Mouse (Mus musculus): ENCODE data around the gene Nrtn. TPM values are rescaled to one million over a fixed set of nuclear protein-coding genes. Genes with fewer than 3 reads are reported as not detected.

The Nrtn gene
- polyA plus RNA-seq, 1 experiment from 2014 or later = 7.0 TPM

- ATAC-seq = peak; percentile 80
- Histone ChIP-seq H3K9me3 (ENCODE audit: control insufficient read depth, low read length) (no peaks in the 10 kb centered on the region), H3K4me2 (ENCODE audit: low read depth, low read length) (peak within 1 kb of the TSS; percentile 71), H3K36me3 (ENCODE audit: control insufficient read depth, insufficient read depth, low read length) (peaks cover 22% of the 10 kb centered on the region), H3K4me1 (ENCODE audit: control insufficient read depth, insufficient read depth, low read length) (peaks cover 24% of the 10 kb centered on the region), H3K27me3 (replicated peaks; ENCODE audit: control insufficient read depth, insufficient read depth, low read length) (no peaks in the 10 kb centered on the region), H3K4me3 (ENCODE audit: low read length) (peak within 1 kb of the TSS; percentile 83), H3K27ac (ENCODE audit: low read length) (peak within 1 kb of the TSS; percentile 96), H3K9ac (ENCODE audit: low read depth, low read length) (peak within 1 kb of the TSS; percentile 91)
- under 1% methylated on average over 58 of the region's 58 CpGs for WGBS
Observed at GRCm38 (mm10) chr17:56764474-56765354, 7.4 kb upstream of the Nrtn start, which contains the start of gene Dus3l. Gene Dus3l, plus strand, starts transcription at chr17:56764757.

- no peak for ATAC-seq
- Histone ChIP-seq H3K4me1 (ENCODE audit: control insufficient read depth, insufficient read depth, low read length) (peaks cover 24% of the 10 kb centered on the region), H3K9ac (ENCODE audit: low read depth, low read length) (peak overlapping the region; percentile 91; the same call in 1 of the 2 replicates), H3K9me3 (ENCODE audit: control insufficient read depth, low read length) (no peaks in the 10 kb centered on the region), H3K36me3 (ENCODE audit: control insufficient read depth, insufficient read depth, low read length) (peaks cover 18% of the 10 kb centered on the region), H3K4me3 (ENCODE audit: low read length) (peak overlapping the region; percentile 83), H3K27ac (ENCODE audit: low read length) (peak overlapping the region; percentile 96), H3K27me3 (replicated peaks; ENCODE audit: control insufficient read depth, insufficient read depth, low read length) (no peaks in the 10 kb centered on the region), H3K4me2 (ENCODE audit: low read depth, low read length) (peak overlapping the region; percentile 71)
- WGBS = 69% methylated on average over 8 of the region's 8 CpGs
Observed at GRCm38 (mm10) chr17:56763741-56764250, 6.5 kb upstream of the Nrtn start.

- Histone ChIP-seq H3K27me3 (replicated peaks; ENCODE audit: control insufficient read depth, insufficient read depth, low read length) (no peaks in the 10 kb centered on the region), H3K4me3 (ENCODE audit: low read length) (no peak overlapping the region), H3K9me3 (ENCODE audit: control insufficient read depth, low read length) (no peaks in the 10 kb centered on the region), H3K9ac (ENCODE audit: low read depth, low read length) (peak overlapping the region; percentile 79; the same call in 1 of the 2 replicates), H3K36me3 (ENCODE audit: control insufficient read depth, insufficient read depth, low read length) (peaks cover 14% of the 10 kb centered on the region), H3K4me2 (ENCODE audit: low read depth, low read length) (peak overlapping the region; percentile 79), H3K4me1 (ENCODE audit: control insufficient read depth, insufficient read depth, low read length) (peaks cover 25% of the 10 kb centered on the region), H3K27ac (ENCODE audit: low read length) (peak overlapping the region; percentile 78)
- 41% methylated on average over 27 of the region's 27 CpGs for WGBS
- ATAC-seq = no peak
Observed at GRCm38 (mm10) chr17:56762769-56763731, 5.7 kb upstream of the Nrtn start.

GRCm38 (mm10) chr17:56761991-56762410, 4.7 kb upstream of the Nrtn start:
- peak overlapping the region; percentile 62 for H3K4me3 ChIP-seq (ENCODE audit: low read length)
- H3K4me1 ChIP-seq (ENCODE audit: control insufficient read depth, insufficient read depth, low read length) = peaks cover 33% of the 10 kb centered on the region
- H3K4me2 ChIP-seq (ENCODE audit: low read depth, low read length) = peak overlapping the region; percentile 79
- H3K36me3 ChIP-seq (ENCODE audit: control insufficient read depth, insufficient read depth, low read length) = peaks cover 7% of the 10 kb centered on the region; the same call in 1 of the 2 replicates
- no peaks in the 10 kb centered on the region for H3K27me3 ChIP-seq (replicated peaks; ENCODE audit: control insufficient read depth, insufficient read depth, low read length)
- peak; percentile 42 for ATAC-seq
- H3K27ac ChIP-seq (ENCODE audit: low read length) = peak overlapping the region; percentile 78
- no peaks in the 10 kb centered on the region for H3K9me3 ChIP-seq (ENCODE audit: control insufficient read depth, low read length)
- H3K9ac ChIP-seq (ENCODE audit: low read depth, low read length) = peak overlapping the region; percentile 79
- under 1% methylated on average over 28 of the region's 28 CpGs for WGBS

GRCm38 (mm10) chr17:56761077-56761476, 3.7 kb upstream of the Nrtn start:
- no peaks in the 10 kb centered on the region; the same call in 1 of the 2 replicates for H3K27me3 ChIP-seq (replicated peaks; ENCODE audit: control insufficient read depth, insufficient read depth, low read length)
- H3K36me3 ChIP-seq (ENCODE audit: control insufficient read depth, insufficient read depth, low read length) = no peaks in the 10 kb centered on the region
- no peak overlapping the region for H3K4me3 ChIP-seq (ENCODE audit: low read length)
- no peak overlapping the region for H3K9ac ChIP-seq (ENCODE audit: low read depth, low read length)
- 75% methylated on average over 3 of the region's 3 CpGs for WGBS
- peaks cover 37% of the 10 kb centered on the region for H3K4me1 ChIP-seq (ENCODE audit: control insufficient read depth, insufficient read depth, low read length)
- H3K27ac ChIP-seq (ENCODE audit: low read length) = no peak overlapping the region
- H3K4me2 ChIP-seq (ENCODE audit: low read depth, low read length) = no peak overlapping the region
- no peak for ATAC-seq
- no peaks in the 10 kb centered on the region for H3K9me3 ChIP-seq (ENCODE audit: control insufficient read depth, low read length)

GRCm38 (mm10) chr17:56759261-56759660, 1.9 kb upstream of the Nrtn start:
- Histone ChIP-seq H3K4me3 (ENCODE audit: low read length) (no peak overlapping the region), H3K27ac (ENCODE audit: low read length) (no peak overlapping the region), H3K9ac (ENCODE audit: low read depth, low read length) (no peak overlapping the region), H3K27me3 (replicated peaks; ENCODE audit: control insufficient read depth, insufficient read depth, low read length) (peaks cover 11% of the 10 kb centered on the region), H3K4me1 (ENCODE audit: control insufficient read depth, insufficient read depth, low read length) (peaks cover 43% of the 10 kb centered on the region), H3K4me2 (ENCODE audit: low read depth, low read length) (no peak overlapping the region), H3K36me3 (ENCODE audit: control insufficient read depth, insufficient read depth, low read length) (no peaks in the 10 kb centered on the region), H3K9me3 (ENCODE audit: control insufficient read depth, low read length) (no peaks in the 10 kb centered on the region)
- 55% methylated on average over 7 of the region's 7 CpGs for WGBS
- ATAC-seq = no peak

GRCm38 (mm10) chr17:56758132-56758531, 802 bp upstream of the Nrtn start:
- no peak overlapping the region for H3K27ac ChIP-seq (ENCODE audit: low read length)
- peaks cover 48% of the 10 kb centered on the region for H3K4me1 ChIP-seq (ENCODE audit: control insufficient read depth, insufficient read depth, low read length)
- ATAC-seq = no peak
- H3K36me3 ChIP-seq (ENCODE audit: control insufficient read depth, insufficient read depth, low read length) = no peaks in the 10 kb centered on the region
- peak overlapping the region; percentile 100 for H3K4me2 ChIP-seq (ENCODE audit: low read depth, low read length)
- peaks cover 20% of the 10 kb centered on the region for H3K27me3 ChIP-seq (replicated peaks; ENCODE audit: control insufficient read depth, insufficient read depth, low read length)
- H3K9ac ChIP-seq (ENCODE audit: low read depth, low read length) = peak overlapping the region; percentile 80; the same call in 1 of the 2 replicates
- H3K9me3 ChIP-seq (ENCODE audit: control insufficient read depth, low read length) = no peaks in the 10 kb centered on the region
- no peak overlapping the region for H3K4me3 ChIP-seq (ENCODE audit: low read length)
- 3% methylated on average over 12 of the region's 12 CpGs for WGBS

- 1% methylated on average over 47 of the region's 51 CpGs for WGBS
- Histone ChIP-seq H3K27ac (ENCODE audit: low read length) (no peak overlapping the region), H3K9me3 (ENCODE audit: control insufficient read depth, low read length) (no peaks in the 10 kb centered on the region), H3K4me3 (ENCODE audit: low read length) (peak overlapping the region; percentile 65), H3K4me2 (ENCODE audit: low read depth, low read length) (peak overlapping the region; percentile 100), H3K4me1 (ENCODE audit: control insufficient read depth, insufficient read depth, low read length) (peaks cover 38% of the 10 kb centered on the region), H3K9ac (ENCODE audit: low read depth, low read length) (peak overlapping the region; percentile 80), H3K36me3 (ENCODE audit: control insufficient read depth, insufficient read depth, low read length) (no peaks in the 10 kb centered on the region), H3K27me3 (replicated peaks; ENCODE audit: control insufficient read depth, insufficient read depth, low read length) (peaks cover 30% of the 10 kb centered on the region)
- ATAC-seq = peak; percentile 25
Observed at GRCm38 (mm10) chr17:56756703-56757399, 479 bp downstream of the Nrtn start.
